Mouse (Mus musculus) heart, postnatal 0 days (tissue): ENCODE measurements around the gene Kcnh7. TPM values are rescaled to one million over a fixed set of nuclear protein-coding genes. Genes with fewer than 3 reads are reported as not detected.

Experiments used
- ATAC-seq: fragments of 200-750 bp; cut with Nextera tagmentation; 2 replicates; pipeline ENCODE4 v1.8.0; 2017; ENCODE audit warnings: low read depth, moderate number of reproducible peaks, moderate library complexity; ENCODE audit not compliant: insufficient read depth
- DNase-seq: peaks from one replicate; pipeline ENCODE4 v3.0.0-alpha.2; 2016; ENCODE audit warnings: low spot score
- H3K27ac ChIP-seq: fragments of 300-500 bp; sonication (generic); 2 replicates; pipeline ENCODE4 v1.5.1; 2014; ENCODE audit warnings: low read depth, mild to moderate bottlenecking
- H3K27me3 ChIP-seq: fragments of 300-500 bp; sonication (generic); 2 replicates; pipeline ENCODE4 v1.6.1; 2014; ENCODE audit warnings: low read length, mixed read lengths; ENCODE audit not compliant: control insufficient read depth, insufficient read depth
- H3K36me3 ChIP-seq: fragments of 300-500 bp; sonication (generic); replicated peaks from 2 replicates; pipeline ENCODE4 v1.6.1; 2014; ENCODE audit warnings: low read length, mixed read lengths; ENCODE audit not compliant: control insufficient read depth, insufficient read depth
- H3K4me1 ChIP-seq: fragments of 300-500 bp; sonication (generic); 2 replicates; pipeline ENCODE4 v1.6.1; 2014; ENCODE audit warnings: antibody characterized with exemption; ENCODE audit not compliant: control insufficient read depth, insufficient read depth
- H3K4me2 ChIP-seq: fragments of 300-500 bp; sonication (generic); 2 replicates; pipeline ENCODE4 v1.6.1; 2014; ENCODE audit warnings: low read depth, mild to moderate bottlenecking, low read length, moderate library complexity
- H3K4me3 ChIP-seq: fragments of 300-500 bp; sonication (generic); 2 replicates; pipeline ENCODE4 v1.5.1; 2014; ENCODE audit warnings: low read depth, low read length
- H3K9ac ChIP-seq: fragments of 300-500 bp; sonication (generic); replicated peaks from 2 replicates; pipeline ENCODE4 v1.6.1; 2014; ENCODE audit warnings: low read depth, low read length, mixed read lengths
- H3K9me3 ChIP-seq: fragments of 300-500 bp; sonication (generic); replicated peaks from 2 replicates; pipeline ENCODE4 v1.6.1; 2016; ENCODE audit warnings: low read length; ENCODE audit not compliant: control insufficient read depth
- CTCF ChIP-seq: IDR thresholded peaks from 2 replicates; pipeline ENCODE4 v1.5.1; 2016; ENCODE audit warnings: antibody characterized with exemption, control low read depth, low read depth
- EP300 ChIP-seq: IDR thresholded peaks from 2 replicates; pipeline ENCODE4 v1.6.1; 2016; ENCODE audit warnings: antibody characterized with exemption, low read depth
- WGBS: fragments of 180-500 bp; shearing (Covaris S2); extraction: QIAGEN DNeasy Blood & Tissue Kit; methylation state at CpG from one replicate; pipeline ENCODE4 v1.1.7; 2014; 5-methylcytosine and 5-hydroxymethylcytosine counted together
- polyA plus RNA-seq: library from polyadenylated mRNA; unstranded; fragments of >200 nt; fragmentation: Nextera tagmentation; extraction: Ambion mirVana; gene quantifications from 2 replicates; pipeline ENCODE4 v1.2.1, GENCODE M21; 2015
- total RNA-seq: library from RNA; depleted of rRNA; stranded (reverse); fragments of >200 nt; gene quantifications from 2 replicates; pipeline ENCODE4 v1.2.3, GENCODE M21; 2014; ENCODE audit warnings: low replicate concordance

Gene Kcnh7
- total and polyA plus RNA-seq, 2 experiments from 2014 or later: 0.31 to 1.9 TPM

DNA sequence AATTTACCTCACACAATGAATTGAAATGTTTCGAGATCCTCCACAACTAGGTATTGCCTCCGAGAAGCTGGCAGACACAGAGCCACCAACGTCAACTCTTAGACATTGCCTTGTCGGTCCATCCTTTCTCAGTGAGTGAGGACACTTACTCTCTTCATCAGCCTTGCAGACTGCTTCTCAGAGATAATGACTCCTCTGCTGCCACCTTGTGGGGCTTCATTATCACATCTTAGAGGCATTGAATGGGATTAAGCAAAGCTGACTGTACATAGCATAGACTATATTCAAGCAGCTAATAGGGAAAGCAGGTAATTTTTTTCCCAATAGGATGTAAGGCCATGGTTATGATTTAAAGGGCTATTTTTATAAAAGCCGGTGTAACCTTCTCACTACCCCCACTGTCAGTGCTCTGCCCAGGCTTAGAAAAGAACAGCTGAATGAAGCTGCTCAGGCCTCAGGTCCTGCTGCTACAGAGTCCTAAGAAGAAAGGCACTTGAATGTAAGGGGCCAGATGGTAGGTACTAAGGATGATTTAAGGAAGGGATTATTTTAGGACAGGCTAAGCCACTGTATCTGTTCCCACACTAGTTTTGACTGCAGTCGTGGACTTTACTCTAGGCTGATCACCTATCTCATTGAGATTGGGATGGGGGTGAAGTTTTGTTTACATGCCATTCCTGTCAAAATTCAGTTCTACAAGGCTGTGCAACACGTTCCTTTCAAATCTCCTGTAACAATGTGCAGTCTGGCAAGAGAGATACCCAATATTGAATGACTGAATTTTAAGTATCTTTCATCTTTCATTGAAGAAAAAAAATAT, 529.4 kb downstream of the Kcnh7 start:
- Histone ChIP-seq H3K9ac (no peak overlapping the region), H3K4me1 (no peaks in the 10 kb centered on the region), H3K36me3 (no peaks in the 10 kb centered on the region), H3K9me3 (no peaks in the 10 kb centered on the region), H3K4me3 (no peak overlapping the region), H3K4me2 (no peak overlapping the region), H3K27me3 (no peaks in the 10 kb centered on the region), H3K27ac (no peak overlapping the region)
- ATAC-seq (peak; percentile 51; the same call in 1 of the 2 replicates), DNase-seq (peak; percentile 51)
- TF ChIP-seq EP300 (no peak), CTCF (peak; percentile 60)
- WGBS: 31% methylated on average over 7 of the region's 7 CpGs

DNA sequence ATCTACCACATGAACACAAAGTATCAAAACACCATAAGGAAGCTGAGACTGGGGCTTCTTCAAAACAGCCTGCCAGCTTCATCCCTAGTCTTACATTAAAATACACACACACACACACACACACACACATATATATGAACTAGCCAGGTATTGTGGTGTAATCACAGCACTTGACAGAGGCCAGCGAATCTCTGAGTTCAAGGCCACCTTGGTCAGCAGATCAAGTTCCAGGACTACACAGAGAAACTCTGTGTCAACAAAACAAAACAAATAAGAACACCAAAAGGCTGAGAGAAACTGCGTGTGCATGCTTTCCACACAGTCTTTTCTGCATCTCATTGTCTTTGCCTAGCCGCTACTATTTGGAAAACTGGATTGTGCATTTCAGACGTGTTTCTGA, 531.6 kb downstream of the Kcnh7 start:
- Histone ChIP-seq H3K27ac (no peak overlapping the region), H3K4me2 (no peak overlapping the region), H3K4me3 (no peak overlapping the region), H3K36me3 (no peaks in the 10 kb centered on the region), H3K9ac (no peak overlapping the region), H3K9me3 (no peaks in the 10 kb centered on the region), H3K27me3 (no peaks in the 10 kb centered on the region), H3K4me1 (no peaks in the 10 kb centered on the region)
- TF ChIP-seq CTCF (no peak), EP300 (no peak)
- ATAC-seq (no peak), DNase-seq (no peak)
- 77% methylated on average over 4 of the region's 4 CpGs for WGBS

DNA sequence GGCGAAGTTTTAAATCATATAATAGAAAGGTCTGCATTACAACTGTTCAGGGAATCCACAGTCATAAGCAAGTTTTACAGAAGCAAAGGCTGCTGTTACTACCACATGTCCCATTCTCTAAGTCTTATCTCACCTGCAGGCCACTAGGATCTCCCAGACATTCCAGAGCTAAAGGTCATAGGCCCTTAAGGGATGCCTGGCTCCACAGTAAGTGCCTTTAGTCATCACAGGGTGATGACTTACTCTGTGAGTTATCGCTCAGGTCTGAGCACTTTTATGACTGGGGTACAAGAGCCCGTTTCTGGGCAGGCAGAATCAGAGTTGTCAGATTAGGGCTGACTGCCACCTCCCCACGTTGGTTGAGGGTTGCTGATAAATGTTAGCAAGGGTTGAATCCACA, 532.2 kb downstream of the Kcnh7 start:
- ATAC-seq: no peak
- no peak overlapping the region for H3K9ac ChIP-seq
- H3K4me1 ChIP-seq: no peaks in the 10 kb centered on the region; the same call in 1 of the 2 replicates
- H3K4me3 ChIP-seq: no peak overlapping the region
- no peak for DNase-seq
- no peaks in the 10 kb centered on the region for H3K27me3 ChIP-seq
- H3K9me3 ChIP-seq: no peaks in the 10 kb centered on the region
- no peak overlapping the region for H3K4me2 ChIP-seq
- 45% methylated on average over 4 of the region's 4 CpGs for WGBS
- no peaks in the 10 kb centered on the region for H3K36me3 ChIP-seq
- H3K27ac ChIP-seq: no peak overlapping the region
- TF ChIP-seq EP300 (no peak), CTCF (no peak)

DNA sequence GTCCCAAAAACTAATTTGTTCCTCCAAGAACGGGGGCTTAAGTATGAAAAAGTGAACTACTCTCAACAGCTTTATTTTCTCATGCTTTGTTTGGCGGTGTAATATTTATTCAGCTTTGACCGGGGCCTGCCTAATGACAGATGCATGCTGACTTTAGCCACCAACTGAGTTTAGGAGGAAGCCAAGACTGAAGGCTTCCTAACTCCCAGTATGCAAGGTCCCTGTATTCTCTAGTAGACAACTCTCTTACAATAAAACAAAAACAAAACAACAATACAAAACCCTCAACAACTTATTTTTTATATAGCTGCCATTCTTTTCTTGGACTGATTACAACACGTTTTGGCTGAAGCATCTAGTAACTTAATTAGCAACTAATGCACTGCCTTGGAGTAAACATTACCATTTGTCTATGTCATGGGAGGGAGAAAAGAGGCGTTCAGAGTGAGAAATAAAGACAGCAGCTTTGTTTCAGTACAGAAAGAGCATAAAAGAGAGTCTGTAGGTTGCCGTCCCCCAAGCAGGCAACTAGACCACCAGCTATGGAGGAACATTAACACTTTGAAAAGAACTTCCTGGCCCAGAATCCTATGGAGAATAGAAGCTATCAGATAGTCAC, 537.3 kb downstream of the Kcnh7 start:
- no peaks in the 10 kb centered on the region for H3K9me3 ChIP-seq
- no peak for TF ChIP-seq CTCF
- 27% methylated on average over 6 of the region's 6 CpGs for WGBS
- peak overlapping the region; percentile 55 for H3K4me3 ChIP-seq
- no peaks in the 10 kb centered on the region for H3K27me3 ChIP-seq
- H3K4me1 ChIP-seq: peaks cover 4% of the 10 kb centered on the region; the same call in 1 of the 2 replicates
- peak overlapping the region; percentile 77 for H3K27ac ChIP-seq
- peak overlapping the region; percentile 67 for H3K4me2 ChIP-seq
- H3K9ac ChIP-seq: peak overlapping the region; percentile 60
- no peak for ATAC-seq
- H3K36me3 ChIP-seq: no peaks in the 10 kb centered on the region
- no peak for DNase-seq

DNA sequence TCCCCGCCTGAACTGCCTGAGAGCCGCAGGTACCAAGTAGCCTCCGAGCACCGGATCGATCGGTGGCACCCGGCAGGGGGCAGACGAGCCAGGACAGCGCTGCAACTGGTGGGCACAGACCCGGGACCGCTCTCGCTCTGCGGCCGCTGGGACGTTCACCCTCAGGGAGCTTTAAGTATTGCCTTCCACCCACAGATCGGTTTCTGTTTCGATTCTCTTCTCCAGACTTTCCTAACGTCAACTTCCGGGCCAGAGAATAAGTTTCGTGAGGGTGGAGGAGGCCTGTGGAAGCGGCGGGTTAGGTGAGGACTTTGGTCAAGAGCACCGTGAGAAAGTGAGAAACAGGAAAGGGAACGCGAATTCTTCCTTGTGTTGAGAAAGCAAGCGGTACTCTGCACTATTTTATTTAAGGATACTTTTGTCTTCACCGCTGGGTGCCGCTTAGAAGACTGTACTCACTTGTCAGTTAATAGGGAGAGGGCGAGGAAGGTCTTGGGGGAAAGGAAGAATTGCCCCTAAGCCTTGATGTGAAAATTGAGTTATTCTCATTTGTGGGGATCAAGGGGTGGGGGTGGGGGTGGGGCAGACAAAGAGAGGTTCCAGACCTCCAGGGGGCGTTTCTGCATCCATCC, 538.0 kb downstream of the Kcnh7 start, which contains the start of gene Ifih1:
Gene Ifih1 (minus strand): TSS at position 242 of the 632 bp plus-strand sequence.
- no peaks in the 10 kb centered on the region for H3K36me3 ChIP-seq
- H3K27ac ChIP-seq: peak within 1 kb of the TSS; percentile 77
- TF ChIP-seq CTCF (peak; percentile 57), EP300 (no peak)
- no peaks in the 10 kb centered on the region for H3K9me3 ChIP-seq
- peak within 1 kb of the TSS; percentile 55 for H3K4me3 ChIP-seq
- DNase-seq (peak; percentile 82), ATAC-seq (peak; percentile 88)
- peaks cover 4% of the 10 kb centered on the region; the same call in 1 of the 2 replicates for H3K4me1 ChIP-seq
- no peaks in the 10 kb centered on the region for H3K27me3 ChIP-seq
- H3K9ac ChIP-seq: peak within 1 kb of the TSS; percentile 60
- peak within 1 kb of the TSS; percentile 67 for H3K4me2 ChIP-seq
- 0% methylated on average over 30 of the region's 30 CpGs for WGBS
